Mouse (Mus musculus): ENCODE measurements around the gene Ccnd3. TPM values are rescaled to one million over a fixed set of nuclear protein-coding genes. Genes with fewer than 3 reads are reported as not detected.
A peak's percentile ranks its signal among the peaks of the same experiment; 100 is the strongest.

Ccnd3 gene
- total and polyA plus RNA-seq, 3 experiments = 143 to 568 TPM; not detected in 1

GRCm38 (mm10) chr17:47628851-47629676, 124.2 kb downstream of the Ccnd3 start (continued):
- TF ChIP-seq ZC3H11A (IDR thresholded peaks at IDR 0.05; ENCODE audit: low read depth, low read length) (no peak), E2F4 (IDR thresholded peaks at IDR 0.05; ENCODE audit: borderline replicate concordance, low read depth, low read length) (no peak), SIN3A (IDR thresholded peaks at IDR 0.05; ENCODE audit: low read length) (peak; percentile 89), RCOR1 (IDR thresholded peaks at IDR 0.05; ENCODE audit: low read depth, low read length) (no peak), MYC (IDR thresholded peaks at IDR 0.05; ENCODE audit: low read depth, low read length) (no peak), MXI1 (IDR thresholded peaks at IDR 0.05; ENCODE audit: low read depth, low read length) (peak; percentile 74), GATA1 (IDR thresholded peaks at IDR 0.05; ENCODE audit: low read depth, low read length) (no peak), HCFC1 (IDR thresholded peaks at IDR 0.05; ENCODE audit: low read depth, low read length) (peak; percentile 76), CHD2 (IDR thresholded peaks at IDR 0.05; ENCODE audit: low read length) (peak; percentile 43; the same call in 1 of the 2 replicates), JUND (IDR thresholded peaks at IDR 0.05; ENCODE audit: low read depth, low read length) (no peak), SMC3 (IDR thresholded peaks at IDR 0.05; ENCODE audit: low read depth, low read length) (no peak), NRF1 (IDR thresholded peaks at IDR 0.05; ENCODE audit: insufficient read depth, low read depth, low read length, poor library complexity, severe bottlenecking) (peak; percentile 44; the same call in 1 of the 2 replicates), ZKSCAN1 (IDR thresholded peaks at IDR 0.05; ENCODE audit: low read depth, low read length) (no peak), KAT2A (conservative IDR thresholded peaks at IDR 0.05; ENCODE audit: low read depth, low read length) (no peak; the same call in 1 of the 2 replicates), ELF1 (IDR thresholded peaks at IDR 0.05; ENCODE audit: low read depth, low read length) (peak; percentile 78), ZMIZ1 (IDR thresholded peaks at IDR 0.05; ENCODE audit: low read depth, low read length) (peak; percentile 70; the same call in 1 of the 2 replicates), BHLHE40 (IDR thresholded peaks at IDR 0.05; ENCODE audit: borderline replicate concordance, low read depth, low read length) (peak; percentile 72)

GRCm38 (mm10) chr17:47629717-47630677, 125.1 kb downstream of the Ccnd3 start:
- H3K9me3 ChIP-seq (replicated peaks; ENCODE audit: insufficient read depth, low read length) = no peaks in the 10 kb centered on the region
- H3K36me3 ChIP-seq (ENCODE audit: control insufficient read depth in 1 of 2, insufficient read depth in 2 of 2, low read length in 2 of 2) = peaks cover 0 to 28% of the 10 kb centered on the region in 2 experiments
- no peaks in the 10 kb centered on the region for H3K27me3 ChIP-seq (ENCODE audit: control insufficient read depth in 1 of 2, insufficient read depth in 2 of 2, low read length in 2 of 2)
- TF ChIP-seq ZNF384 (IDR thresholded peaks at IDR 0.05; ENCODE audit: low read depth, low read length) (peak; percentile 89), CHD2 (IDR thresholded peaks at IDR 0.05; ENCODE audit: low read length) (no peak), MXI1 (IDR thresholded peaks at IDR 0.05; ENCODE audit: low read depth, low read length) (peak; percentile 42; the same call in 1 of the 2 replicates), POLR2A (IDR thresholded peaks at IDR 0.05; ENCODE audit: control insufficient read depth in 1 of 2, insufficient read depth in 1 of 2, low read depth in 1 of 2, low read length in 2 of 2, poor library complexity in 1 of 2) (peak in 1 of 2 experiments; percentile 58; a peak in 1 of 4 replicates), NELFE (IDR thresholded peaks at IDR 0.05; ENCODE audit: low read depth, low read length) (peak; percentile 18)
- peaks cover 11 to 29% of the 10 kb centered on the region in 2 experiments for H3K4me1 ChIP-seq (ENCODE audit: control insufficient read depth in 1 of 2, insufficient read depth in 2 of 2, low read length in 2 of 2)
- peaks cover 19% of the 10 kb centered on the region for H3K79me2 ChIP-seq (ENCODE audit: control insufficient read depth, insufficient read depth, low read length, poor library complexity)
- H3K27ac ChIP-seq (ENCODE audit: control insufficient read depth, low read depth, low read length) = peak overlapping the region; percentile 93
- peak; percentile 72 for DNase-seq (ENCODE audit: low read depth, low spot score)
- H3K4me3 ChIP-seq (ENCODE audit: control insufficient read depth in 1 of 2, insufficient read depth in 1 of 2, low read depth in 2 of 2, low read length in 2 of 2) = peak overlapping the region; percentile 79 to 93
- H3K9ac ChIP-seq (ENCODE audit: control insufficient read depth, low read depth, low read length, poor library complexity, severe bottlenecking) = peak overlapping the region; percentile 87

Measured in MEL (cell line).